Mouse (Mus musculus): Measurements from ENCODE around the gene Slc51b.

Gene Slc51b

DNA sequence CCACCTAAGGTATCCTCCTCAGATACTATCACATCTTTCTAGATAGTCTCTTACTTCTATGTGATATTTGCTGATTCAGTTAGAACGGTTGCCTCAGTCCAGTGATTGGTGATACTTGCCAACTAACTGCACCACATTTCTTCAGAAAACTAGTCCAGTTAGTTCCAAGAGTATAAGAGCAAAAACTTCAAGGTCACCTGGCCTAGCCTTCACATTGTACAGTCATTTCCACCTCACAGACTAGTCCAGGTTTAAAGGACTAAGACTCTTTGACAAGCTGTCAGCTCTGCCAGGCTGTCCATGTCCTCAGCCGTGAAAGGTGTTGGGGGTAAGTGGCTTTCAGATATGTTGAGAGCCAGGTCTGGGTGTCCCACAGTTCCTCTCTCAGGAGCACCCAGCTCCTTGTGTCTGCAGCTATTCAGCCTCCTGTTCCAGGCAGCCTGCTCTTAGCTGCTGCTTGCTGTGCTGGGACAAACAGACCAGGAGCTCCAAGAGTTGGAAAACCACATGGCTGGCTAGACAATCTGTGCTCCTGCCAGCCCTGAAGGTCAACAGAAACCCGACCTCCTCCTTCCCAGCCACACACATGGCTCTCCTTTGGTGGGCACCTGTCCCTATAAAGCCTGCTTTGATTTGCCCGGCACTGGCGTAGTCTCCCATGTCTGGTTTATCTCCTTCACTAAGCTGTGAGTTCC is 48.1 kb downstream of the Slc51b start:
- DNase-seq (ENCODE audit: low read depth in 2 of 2, low spot score in 2 of 2): no peak

DNA sequence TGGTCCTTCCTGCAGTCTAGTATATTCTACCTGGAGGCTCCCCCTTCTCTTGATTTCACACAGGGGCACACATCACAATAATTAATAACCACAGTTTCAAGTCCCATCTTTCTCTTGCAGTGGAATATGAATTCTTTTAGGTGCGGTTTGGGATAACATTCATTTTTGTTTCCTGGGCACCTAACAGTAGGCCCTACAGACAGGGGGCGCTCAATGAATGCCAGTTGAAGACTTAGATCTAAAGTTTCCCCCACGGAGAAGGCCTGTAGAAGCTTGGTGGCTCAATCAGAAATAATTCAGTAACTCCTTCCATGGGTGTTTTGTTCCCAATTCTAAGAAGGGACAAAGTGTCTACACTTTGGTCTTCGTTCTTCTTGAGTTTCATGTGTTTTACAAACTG is 50.3 kb downstream of the Slc51b start:
- no peak for DNase-seq (ENCODE audit: low read depth in 2 of 2, low spot score in 2 of 2)

GRCm38 (mm10) chr9:65371756-65372155 is 51.0 kb downstream of the Slc51b start:
- no peak for DNase-seq (ENCODE audit: low read depth in 2 of 2, low spot score in 2 of 2)

GRCm38 (mm10) chr9:65365721-65366120 is 57.0 kb downstream of the Slc51b start:
- DNase-seq (ENCODE audit: low read depth in 2 of 2, low spot score in 2 of 2): no peak

DNA sequence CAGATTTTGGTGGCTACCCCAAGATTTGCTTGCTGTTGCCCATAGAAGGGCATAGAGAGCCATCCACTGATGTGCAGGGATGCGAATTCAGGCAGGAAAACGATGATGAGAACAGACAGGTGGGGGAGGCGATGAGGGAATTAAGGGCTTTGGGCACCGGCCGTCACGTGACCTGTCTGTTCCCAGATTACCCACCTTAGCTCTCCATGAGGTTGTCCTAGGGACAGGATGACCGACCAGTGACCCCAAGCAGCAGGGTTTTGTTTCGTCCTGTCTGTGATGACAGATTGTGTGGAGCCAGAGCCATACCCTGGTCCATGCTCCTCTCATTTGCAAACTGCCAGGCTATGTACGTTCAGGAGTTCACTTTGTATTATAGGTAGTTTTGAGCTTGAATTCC is 59.1 kb downstream of the Slc51b start:
- no peak for DNase-seq (ENCODE audit: low read depth in 2 of 2, low spot score in 2 of 2)
